Comparison of ENCODE assay signal across 16 mouse cellular contexts in genomic region chr6:66272216-66272615, GRCm38 (mm10).
DNase-seq lines count a peak whose midpoint lies in the region; ATAC-seq and TF ChIP-seq lines count a peak whose summit lies in the region.
"Had no signal": no experiment of that assay in that cellular context is flagged by ENCODE, and none has a peak within 500 bp of the region (broad histone marks: within the 10 kb centered on the region; RNA-seq: fewer than 3 reads in every experiment).

No protein-coding gene starts in this region.

- no peaks in the 10 kb centered on the region for H3K27me3 ChIP-seq in heart, embryonic 15.5 days
- no peaks in the 10 kb centered on the region for H3K27me3 ChIP-seq in heart, adult 2 months (ENCODE audit: control insufficient read depth, insufficient read depth, low read length)
- no peaks in the 10 kb centered on the region for H3K27me3 ChIP-seq in liver, embryonic 13.5 days
- H3K27me3 ChIP-seq in intestine, embryonic 16.5 days (replicated peaks; ENCODE audit: control insufficient read depth, insufficient read depth, low read length), result no peaks in the 10 kb centered on the region
- H3K27me3 ChIP-seq: hindbrain, embryonic 12.5 days; intestine, embryonic 15.5 days had no signal

- H3K9ac ChIP-seq in heart, embryonic 15.5 days, result no peak overlapping the region
- no peak overlapping the region for H3K9ac ChIP-seq in heart, adult 2 months (ENCODE audit: low read depth, low read length)
- no peak overlapping the region for H3K9ac ChIP-seq in liver, embryonic 13.5 days
- no peak overlapping the region for H3K9ac ChIP-seq in intestine, embryonic 16.5 days (ENCODE audit: low read depth, low read length)
- H3K9ac ChIP-seq: hindbrain, embryonic 12.5 days; intestine, embryonic 15.5 days had no signal

- no peak for TF ChIP-seq EP300 in heart, adult 2 months (IDR thresholded peaks at IDR 0.05; ENCODE audit: insufficient read depth, low read depth, low read length)

- H3K9me3 ChIP-seq in heart, embryonic 15.5 days (replicated peaks), result no peaks in the 10 kb centered on the region
- H3K9me3 ChIP-seq in liver, embryonic 13.5 days (replicated peaks), result no peaks in the 10 kb centered on the region
- H3K9me3 ChIP-seq in intestine, embryonic 16.5 days (ENCODE audit: control insufficient read depth, low read length), result no peaks in the 10 kb centered on the region
- H3K9me3 ChIP-seq: hindbrain, embryonic 12.5 days; intestine, embryonic 15.5 days had no signal

- WGBS in heart, embryonic 15.5 days, result 48% methylated on average over 2 of the region's 2 CpGs
- WGBS in heart, adult 2 months, result 25% methylated on average over 2 of the region's 2 CpGs
- WGBS in liver, embryonic 13.5 days (ENCODE audit: insufficient replicate concordance), result 30% methylated on average over 2 of the region's 2 CpGs
- 45% methylated on average over 2 of the region's 2 CpGs for WGBS in intestine, embryonic 16.5 days

- no peaks in the 10 kb centered on the region for H3K79me2 ChIP-seq in heart, adult 2 months (replicated peaks; ENCODE audit: control insufficient read depth, insufficient read depth, low read length)

- peak overlapping the region; percentile 22; the same call in 1 of the 2 replicates for H3K27ac ChIP-seq in heart, embryonic 15.5 days
- no peak overlapping the region for H3K27ac ChIP-seq in heart, adult 2 months
- peak overlapping the region; percentile 77 for H3K27ac ChIP-seq in liver, embryonic 13.5 days
- H3K27ac ChIP-seq in intestine, embryonic 16.5 days (ENCODE audit: low read length), result no peak overlapping the region
- H3K27ac ChIP-seq: gastrocnemius, adult 2 months; hindbrain, embryonic 12.5 days; intestine, embryonic 15.5 days had no signal

- intact Hi-C loops in heart, adult 2 months (cut with DNase I), result no loop called here

- TF ChIP-seq CTCF in heart, adult 2 months (IDR thresholded peaks at IDR 0.05), result no peak

- peaks cover 16% of the 10 kb centered on the region for H3K4me1 ChIP-seq in heart, embryonic 15.5 days (replicated peaks)
- peaks cover 3% of the 10 kb centered on the region for H3K4me1 ChIP-seq in heart, adult 2 months (ENCODE audit: control insufficient read depth, insufficient read depth, low read length)
- peaks cover 36% of the 10 kb centered on the region for H3K4me1 ChIP-seq in liver, embryonic 13.5 days (replicated peaks)
- no peaks in the 10 kb centered on the region for H3K4me1 ChIP-seq in intestine, embryonic 16.5 days (ENCODE audit: control insufficient read depth, insufficient read depth, low read length)
- H3K4me1 ChIP-seq: hindbrain, embryonic 12.5 days; intestine, embryonic 15.5 days had no signal

- ATAC-seq in heart, embryonic 15.5 days (replicated peaks; ENCODE audit: insufficient number of reproducible peaks, insufficient read depth, low FRiP score, low read depth), result peak; percentile 74; the same call in 1 of the 2 replicates
- peak; percentile 90 for ATAC-seq in liver, embryonic 13.5 days (ENCODE audit: low read depth)
- no peak; the same call in 1 of the 2 replicates for ATAC-seq in intestine, embryonic 16.5 days
- ATAC-seq: activated CD4-positive, CD25-positive, alpha-beta regulatory T cell, adult 4 months; forebrain, embryonic 14.5 days had no signal

- TF ChIP-seq POLR2A in heart, adult 2 months (IDR thresholded peaks at IDR 0.05; ENCODE audit: insufficient read depth, low read depth, low read length), result no peak

- no peak for DNase-seq in heart, adult 2 months
- DNase-seq in 416B (ENCODE audit: low read depth), result peak; percentile 16
- peak; percentile 36 for DNase-seq in c-Kit-positive CD71-positive TER-119-negative erythroid progenitor cells, embryonic 14.5 days (ENCODE audit: low read depth)
- peak; percentile 26 for DNase-seq in liver, embryonic 13.5 days
- no peak for DNase-seq in embryo, embryonic 11 days
- no peak for DNase-seq in frontal cortex, adult 2 months (ENCODE audit: extremely low spot score in 1 of 2, low spot score in 1 of 2)
- DNase-seq: gastrocnemius, adult 2 months; right cerebral cortex, postnatal 25 days had no signal

- H3K4me2 ChIP-seq in heart, embryonic 15.5 days, result no peak overlapping the region
- H3K4me2 ChIP-seq in liver, embryonic 13.5 days, result peak overlapping the region; percentile 48; the same call in 1 of the 2 replicates
- H3K4me2 ChIP-seq in intestine, embryonic 16.5 days (ENCODE audit: low read depth, low read length), result no peak overlapping the region
- H3K4me2 ChIP-seq: hindbrain, embryonic 12.5 days; intestine, embryonic 15.5 days; midbrain, embryonic 11.5 days had no signal

- no peak overlapping the region for H3K4me3 ChIP-seq in heart, embryonic 15.5 days
- no peak overlapping the region for H3K4me3 ChIP-seq in heart, adult 2 months
- no peak overlapping the region for H3K4me3 ChIP-seq in liver, embryonic 13.5 days (replicated peaks)
- H3K4me3 ChIP-seq in intestine, embryonic 16.5 days (ENCODE audit: low read length), result no peak overlapping the region
- H3K4me3 ChIP-seq: gastrocnemius, adult 2 months; hindbrain, embryonic 12.5 days; intestine, embryonic 15.5 days; myocyte had no signal

- no peaks in the 10 kb centered on the region for H3K36me3 ChIP-seq in heart, embryonic 15.5 days
- peaks cover 2% of the 10 kb centered on the region for H3K36me3 ChIP-seq in heart, adult 2 months (ENCODE audit: control insufficient read depth, insufficient read depth, low read length)
- no peaks in the 10 kb centered on the region for H3K36me3 ChIP-seq in liver, embryonic 13.5 days
- H3K36me3 ChIP-seq in intestine, embryonic 16.5 days (ENCODE audit: control insufficient read depth, insufficient read depth, low read length), result no peaks in the 10 kb centered on the region
- H3K36me3 ChIP-seq: hindbrain, embryonic 12.5 days; intestine, embryonic 15.5 days had no signal

Comparison
In these comparisons a context has a peak if more than half of its experiments do, and no peak if none do; other contexts are left out.
1. H3K27ac ChIP-seq: peak in heart, embryonic 15.5 days (single experiment) and liver, embryonic 13.5 days (single experiment); none in heart, adult 2 months (single experiment) and intestine, embryonic 16.5 days (single experiment).
2. DNase-seq: peak in 416B (single experiment), c-Kit-positive CD71-positive TER-119-negative erythroid progenitor cells, embryonic 14.5 days (single experiment) and liver, embryonic 13.5 days (single experiment); none in heart, adult 2 months (0 of 2), embryo, embryonic 11 days (single experiment) and frontal cortex, adult 2 months (0 of 2).